Mouse (Mus musculus): ENCODE data around the gene Brcc3.

GRCm38 (mm10) chrX:75402668-75403067 is 13.8 kb upstream of the Brcc3 start:
- TF ChIP-seq CTCF (IDR thresholded peaks at IDR 0.05; ENCODE audit: control insufficient read depth, insufficient read depth, low read length) (no peak), POLR2A (IDR thresholded peaks at IDR 0.05; ENCODE audit: borderline replicate concordance, control insufficient read depth, low read depth, low read length) (no peak)
